Mouse (Mus musculus): ENCODE measurements around the gene Rnf145. TPM values are rescaled to one million over a fixed set of nuclear protein-coding genes. Genes with fewer than 3 reads are reported as not detected.
"Not testable (repeated sequence)": the region's sequence is repeated elsewhere in the genome, so short reads cannot be mapped to it uniquely, and the experiment has no call there.

The Rnf145 gene
- polyA plus RNA-seq, 1 experiment: 13.0 TPM

- H3K27me3 ChIP-seq (ENCODE audit: control insufficient read depth): no peaks in the 10 kb centered on the region
Measured at GRCm38 (mm10) chr11:44562389-44563135, 43.8 kb downstream of the Rnf145 start.

GRCm38 (mm10) chr11:44564245-44564864 is 45.6 kb downstream of the Rnf145 start:
- H3K4me3 ChIP-seq (replicated peaks): no peak overlapping the region
- no peaks in the 10 kb centered on the region for H3K4me1 ChIP-seq (ENCODE audit: control insufficient read depth)
- no peaks in the 10 kb centered on the region for H3K27me3 ChIP-seq (ENCODE audit: control insufficient read depth)
- TF ChIP-seq GATA1 (IDR thresholded peaks at IDR 0.05; ENCODE audit: low read length): no peak
- no peak for TF ChIP-seq TAL1 (IDR thresholded peaks at IDR 0.05; ENCODE audit: low read length)
- H3K9me3 ChIP-seq (ENCODE audit: control insufficient read depth, low read length): no peaks in the 10 kb centered on the region
- peaks cover 93% of the 10 kb centered on the region for H3K36me3 ChIP-seq (ENCODE audit: control insufficient read depth)

More at GRCm38 (mm10) chr11:44562389-44563135, 43.8 kb downstream of the Rnf145 start:
- TF ChIP-seq GATA1 (IDR thresholded peaks at IDR 0.05; ENCODE audit: low read length) (no peak), TAL1 (IDR thresholded peaks at IDR 0.05; ENCODE audit: low read length) (no peak)
- H3K9me3 ChIP-seq (ENCODE audit: control insufficient read depth, low read length): no peaks in the 10 kb centered on the region
- H3K4me1 ChIP-seq (ENCODE audit: control insufficient read depth): no peaks in the 10 kb centered on the region
- no peak overlapping the region for H3K4me3 ChIP-seq (replicated peaks)
- H3K36me3 ChIP-seq (ENCODE audit: control insufficient read depth): peaks cover 100% of the 10 kb centered on the region

- no peaks in the 10 kb centered on the region for H3K27me3 ChIP-seq (ENCODE audit: control insufficient read depth)
- TF ChIP-seq TAL1 (IDR thresholded peaks at IDR 0.05; ENCODE audit: low read length) (no peak), GATA1 (IDR thresholded peaks at IDR 0.05; ENCODE audit: low read length) (no peak)
- peaks cover 91% of the 10 kb centered on the region for H3K36me3 ChIP-seq (ENCODE audit: control insufficient read depth)
- H3K9me3 ChIP-seq (ENCODE audit: control insufficient read depth, low read length): no peaks in the 10 kb centered on the region
- H3K4me1 ChIP-seq (ENCODE audit: control insufficient read depth): no peaks in the 10 kb centered on the region
- H3K4me3 ChIP-seq (replicated peaks): no peak overlapping the region
Measured at GRCm38 (mm10) chr11:44564940-44565339, 46.2 kb downstream of the Rnf145 start.

- H3K4me1 ChIP-seq (ENCODE audit: control insufficient read depth); H3K4me3 ChIP-seq (replicated peaks); H3K9me3 ChIP-seq (ENCODE audit: control insufficient read depth, low read length); H3K27me3 ChIP-seq (ENCODE audit: control insufficient read depth): not testable (repeated sequence)
- peaks cover 46% of the 10 kb centered on the region for H3K36me3 ChIP-seq (ENCODE audit: control insufficient read depth)
Measured at GRCm38 (mm10) chr11:44570336-44570735, 51.6 kb downstream of the Rnf145 start.

GRCm38 (mm10) chr11:44572781-44573180 is 54.0 kb downstream of the Rnf145 start:
- Histone ChIP-seq H3K27me3 (ENCODE audit: control insufficient read depth) (no peaks in the 10 kb centered on the region), H3K36me3 (ENCODE audit: control insufficient read depth) (peaks cover 21% of the 10 kb centered on the region), H3K4me3 (replicated peaks) (no peak overlapping the region), H3K4me1 (ENCODE audit: control insufficient read depth) (no peaks in the 10 kb centered on the region), H3K9me3 (ENCODE audit: control insufficient read depth, low read length) (no peaks in the 10 kb centered on the region)
- no peak for TF ChIP-seq TAL1 (IDR thresholded peaks at IDR 0.05; ENCODE audit: low read length)
- TF ChIP-seq GATA1 (IDR thresholded peaks at IDR 0.05; ENCODE audit: low read length): no peak

GRCm38 (mm10) chr11:44573396-44573795 is 54.6 kb downstream of the Rnf145 start:
- Histone ChIP-seq H3K9me3 (ENCODE audit: control insufficient read depth, low read length) (no peaks in the 10 kb centered on the region), H3K4me3 (replicated peaks) (no peak overlapping the region), H3K4me1 (ENCODE audit: control insufficient read depth) (no peaks in the 10 kb centered on the region), H3K36me3 (ENCODE audit: control insufficient read depth) (peaks cover 15% of the 10 kb centered on the region), H3K27me3 (ENCODE audit: control insufficient read depth) (no peaks in the 10 kb centered on the region)
- no peak for TF ChIP-seq TAL1 (IDR thresholded peaks at IDR 0.05; ENCODE audit: low read length)
- no peak for TF ChIP-seq GATA1 (IDR thresholded peaks at IDR 0.05; ENCODE audit: low read length)

- no peaks in the 10 kb centered on the region for H3K4me1 ChIP-seq (ENCODE audit: control insufficient read depth)
- H3K36me3 ChIP-seq (ENCODE audit: control insufficient read depth): peaks cover 12% of the 10 kb centered on the region
- H3K4me3 ChIP-seq (replicated peaks): no peak overlapping the region
- no peaks in the 10 kb centered on the region for H3K27me3 ChIP-seq (ENCODE audit: control insufficient read depth)
- TF ChIP-seq GATA1 (IDR thresholded peaks at IDR 0.05; ENCODE audit: low read length) (no peak), TAL1 (IDR thresholded peaks at IDR 0.05; ENCODE audit: low read length) (no peak)
- no peaks in the 10 kb centered on the region for H3K9me3 ChIP-seq (ENCODE audit: control insufficient read depth, low read length)
Measured at GRCm38 (mm10) chr11:44574391-44574790, 55.6 kb downstream of the Rnf145 start.

- no peaks in the 10 kb centered on the region for H3K9me3 ChIP-seq (ENCODE audit: control insufficient read depth, low read length)
- H3K27me3 ChIP-seq (ENCODE audit: control insufficient read depth): no peaks in the 10 kb centered on the region
- TF ChIP-seq TAL1 (IDR thresholded peaks at IDR 0.05; ENCODE audit: low read length): no peak
- TF ChIP-seq GATA1 (IDR thresholded peaks at IDR 0.05; ENCODE audit: low read length): no peak
- H3K4me3 ChIP-seq (replicated peaks): no peak overlapping the region
- peaks cover 8% of the 10 kb centered on the region for H3K36me3 ChIP-seq (ENCODE audit: control insufficient read depth)
- H3K4me1 ChIP-seq (ENCODE audit: control insufficient read depth): no peaks in the 10 kb centered on the region
Measured at GRCm38 (mm10) chr11:44574820-44575219, 56.1 kb downstream of the Rnf145 start.

GRCm38 (mm10) chr11:44577911-44578310 is 59.1 kb downstream of the Rnf145 start:
- peaks cover 4% of the 10 kb centered on the region for H3K4me1 ChIP-seq (ENCODE audit: control insufficient read depth)
- H3K36me3 ChIP-seq (ENCODE audit: control insufficient read depth): no peaks in the 10 kb centered on the region
- no peak overlapping the region for H3K4me3 ChIP-seq (replicated peaks)
- H3K27me3 ChIP-seq (ENCODE audit: control insufficient read depth): peaks cover 4% of the 10 kb centered on the region
- no peaks in the 10 kb centered on the region for H3K9me3 ChIP-seq (ENCODE audit: control insufficient read depth, low read length)
- no peak for TF ChIP-seq GATA1 (IDR thresholded peaks at IDR 0.05; ENCODE audit: low read length)
- TF ChIP-seq TAL1 (IDR thresholded peaks at IDR 0.05; ENCODE audit: low read length): no peak
